Mouse (Mus musculus) adrenal gland, postnatal 14 days (tissue): Measurements from ENCODE around the gene Vcam1. TPM values are rescaled to one million over a fixed set of nuclear protein-coding genes. Genes with fewer than 3 reads are reported as not detected.
A peak's percentile ranks its signal among the peaks of the same experiment; 100 is the strongest.

ENCODE experiments used
- DNase-seq: peaks from one replicate; pipeline ENCODE4 v3.0.0; 2021; ENCODE audit warnings: mixed read lengths
- total RNA-seq: library from RNA; stranded (reverse); gene quantifications from 2 replicates; pipeline ENCODE4 v1.2.3, GENCODE M21; 2021

Vcam1 gene
- total RNA-seq, 1 experiment from 2014 or later, result 25.7 TPM

GRCm38 (mm10) chr3:116126508-116127190 is 2.8 kb downstream of the Vcam1 start:
- no peak for DNase-seq

- no peak for DNase-seq
These were observed 3.4 kb downstream of the Vcam1 start for GRCm38 (mm10) chr3:116126070-116126469.

- no peak for DNase-seq
These were observed 5.7 kb downstream of the Vcam1 start for GRCm38 (mm10) chr3:116123827-116124226.

- no peak for DNase-seq
These were observed 6.8 kb downstream of the Vcam1 start for GRCm38 (mm10) chr3:116122696-116123095.

GRCm38 (mm10) chr3:116121026-116121425 is 8.5 kb downstream of the Vcam1 start:
- DNase-seq, result no peak

- no peak for DNase-seq
These were observed 9.1 kb downstream of the Vcam1 start for GRCm38 (mm10) chr3:116120391-116120790.

GRCm38 (mm10) chr3:116119162-116119561 is 10.3 kb downstream of the Vcam1 start:
- no peak for DNase-seq

- DNase-seq, result no peak
These were observed 12.4 kb downstream of the Vcam1 start for GRCm38 (mm10) chr3:116117046-116117445.

- peak; percentile 32 for DNase-seq
These were observed 15.0 kb downstream of the Vcam1 start for GRCm38 (mm10) chr3:116114249-116115188.

- DNase-seq, result no peak
These were observed 15.8 kb downstream of the Vcam1 start for GRCm38 (mm10) chr3:116113443-116114241.

- DNase-seq, result no peak
These were observed 16.6 kb downstream of the Vcam1 start for GRCm38 (mm10) chr3:116112816-116113405.

GRCm38 (mm10) chr3:116105713-116106112 is 23.8 kb downstream of the Vcam1 start:
- DNase-seq, result no peak

- peak; percentile 78 for DNase-seq
These were observed 24.4 kb downstream of the Vcam1 start for GRCm38 (mm10) chr3:116104866-116105647.

GRCm38 (mm10) chr3:116104270-116104669 is 25.2 kb downstream of the Vcam1 start:
- no peak for DNase-seq

- DNase-seq, result no peak
These were observed 28.6 kb downstream of the Vcam1 start for GRCm38 (mm10) chr3:116100850-116101249.

GRCm38 (mm10) chr3:116095934-116096333 is 33.6 kb downstream of the Vcam1 start:
- DNase-seq, result no peak

- no peak for DNase-seq
These were observed 34.2 kb downstream of the Vcam1 start for GRCm38 (mm10) chr3:116095312-116095711.

- no peak for DNase-seq
These were observed 34.6 kb downstream of the Vcam1 start for GRCm38 (mm10) chr3:116094886-116095285.

GRCm38 (mm10) chr3:116094288-116094687 is 35.2 kb downstream of the Vcam1 start:
- DNase-seq, result no peak

GRCm38 (mm10) chr3:116092547-116092946 is 36.9 kb downstream of the Vcam1 start:
- no peak for DNase-seq

GRCm38 (mm10) chr3:116091706-116092105 is 37.8 kb downstream of the Vcam1 start:
- no peak for DNase-seq
